Mouse (Mus musculus): ENCODE measurements around the gene Wnt5b. TPM values are rescaled to one million over a fixed set of nuclear protein-coding genes. Genes with fewer than 3 reads are reported as not detected.
A peak's percentile ranks its signal among the peaks of the same experiment; 100 is the strongest.

Wnt5b gene
- total RNA-seq, 2 experiments from 2014 or later, result 3.1 to 3.7 TPM

DNA sequence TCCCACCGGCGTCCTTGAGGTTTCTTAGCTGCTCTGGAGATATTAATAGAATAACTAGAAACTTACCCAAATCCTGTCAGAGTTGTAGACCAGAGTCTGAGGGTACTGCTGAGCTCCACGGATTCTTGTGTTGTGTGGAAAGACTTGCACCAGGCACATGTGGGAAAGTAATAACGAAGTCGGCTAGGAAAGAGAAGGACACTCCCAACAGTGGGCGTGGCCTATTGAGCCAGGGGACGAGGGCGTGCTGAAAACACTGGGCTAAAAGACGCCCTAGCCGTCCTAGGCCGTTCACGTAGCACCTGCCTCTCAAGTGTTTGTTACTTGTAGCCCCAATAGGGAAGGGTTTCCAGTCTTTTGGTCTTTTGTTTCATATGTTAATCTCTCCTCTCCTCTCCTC, 126.8 kb downstream of the Wnt5b start, which contains the start of gene Adipor2:
TSS of gene Adipor2 (minus strand) at position 351 of the 400 bp plus-strand sequence.
- peak; percentile 65 for DNase-seq

DNA sequence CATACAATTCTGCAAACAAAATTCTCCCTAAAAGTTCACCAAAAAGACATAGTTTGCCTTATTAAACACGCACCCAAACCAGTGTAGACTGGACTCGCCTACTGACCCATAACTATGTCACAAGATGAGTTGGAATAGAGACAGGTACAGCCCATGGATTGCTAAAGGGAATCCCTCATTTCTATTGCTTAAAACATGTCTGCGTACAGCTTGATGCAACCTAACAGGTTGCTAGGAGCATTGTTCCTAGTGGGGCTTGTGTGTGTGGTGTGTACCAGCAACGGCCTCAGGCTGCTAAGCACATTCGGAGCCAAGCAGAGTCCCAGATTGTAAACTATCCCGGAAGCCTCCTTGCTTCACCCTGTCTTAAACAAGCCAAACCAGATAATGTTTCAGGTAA, 127.5 kb downstream of the Wnt5b start:
- DNase-seq, result no peak

DNA sequence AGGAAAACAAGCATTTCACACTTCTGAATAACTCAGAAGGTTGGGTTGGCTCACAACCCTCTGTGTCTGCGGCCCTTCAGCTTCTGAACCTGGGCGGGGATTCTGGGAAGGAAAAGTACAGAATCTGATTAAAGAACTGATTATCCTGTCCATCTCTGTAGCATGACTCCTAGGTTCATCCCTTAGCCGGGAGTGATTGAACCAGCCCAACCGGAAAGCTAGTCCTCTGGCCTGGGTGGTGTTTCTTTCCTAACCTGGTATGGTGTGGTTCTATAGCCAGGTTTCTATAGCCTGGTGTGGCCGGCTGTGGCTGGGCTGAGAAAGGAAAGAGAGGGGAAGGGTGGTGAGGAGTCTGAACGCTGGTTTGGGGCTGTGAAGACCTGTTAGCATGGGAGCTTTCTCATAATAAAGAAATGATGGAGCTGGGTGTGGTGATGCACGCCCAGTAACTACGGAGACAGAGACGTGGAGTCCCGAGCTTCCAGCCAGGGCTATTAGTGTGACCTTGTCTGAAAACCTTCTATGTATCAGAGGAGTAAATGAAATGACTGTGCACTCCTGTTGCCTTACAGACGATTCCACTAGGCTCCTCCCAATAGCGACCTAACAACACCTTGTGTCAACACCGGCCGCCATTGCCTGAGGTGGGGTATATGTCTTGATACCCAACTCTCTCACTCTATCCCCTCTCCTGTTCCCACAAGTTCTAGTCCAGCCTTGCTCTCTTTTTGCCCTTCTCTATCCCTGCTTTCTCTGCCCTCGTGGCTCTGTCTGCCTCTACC, 129.7 kb downstream of the Wnt5b start:
- DNase-seq, result no peak

DNA sequence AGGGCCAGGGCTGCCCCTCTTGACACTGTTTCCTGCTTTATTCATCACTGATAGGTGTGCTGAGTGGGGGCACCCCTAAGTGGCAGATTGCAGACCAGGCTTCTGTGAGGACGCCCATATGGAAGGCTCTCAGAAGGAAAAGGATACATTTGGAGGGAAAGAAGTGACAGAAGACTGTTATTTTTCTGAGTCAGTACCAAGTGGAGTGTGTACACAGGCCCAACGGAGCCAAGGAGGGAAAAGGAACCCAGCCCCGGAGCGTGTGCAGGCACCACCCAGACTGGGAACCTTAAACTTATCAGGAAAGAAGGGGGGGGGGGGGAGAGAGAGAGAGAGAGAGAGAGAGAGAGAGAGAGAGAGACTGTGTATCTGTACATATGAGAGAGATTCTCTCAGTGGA, 131.6 kb downstream of the Wnt5b start:
- no peak for DNase-seq

DNA sequence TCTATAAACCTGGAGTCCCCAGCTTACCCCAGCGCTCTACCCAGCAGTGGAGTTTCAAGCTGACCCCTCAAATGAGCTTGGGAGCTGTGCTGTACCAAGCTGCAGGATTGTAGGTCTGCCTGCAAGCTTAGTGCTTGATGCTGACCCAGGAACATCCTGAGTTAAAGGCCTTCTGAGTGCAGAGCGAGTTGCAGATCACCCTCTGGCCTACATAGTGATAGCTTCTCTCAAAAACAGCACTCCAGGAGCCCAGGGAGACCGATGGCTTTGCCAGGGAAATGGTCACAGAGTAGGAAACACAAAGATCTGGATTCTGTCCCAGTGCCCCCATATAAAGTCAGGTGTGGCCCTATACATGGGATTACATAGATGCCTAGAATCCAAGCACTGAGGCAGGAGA, 132.6 kb downstream of the Wnt5b start:
- no peak for DNase-seq

DNA sequence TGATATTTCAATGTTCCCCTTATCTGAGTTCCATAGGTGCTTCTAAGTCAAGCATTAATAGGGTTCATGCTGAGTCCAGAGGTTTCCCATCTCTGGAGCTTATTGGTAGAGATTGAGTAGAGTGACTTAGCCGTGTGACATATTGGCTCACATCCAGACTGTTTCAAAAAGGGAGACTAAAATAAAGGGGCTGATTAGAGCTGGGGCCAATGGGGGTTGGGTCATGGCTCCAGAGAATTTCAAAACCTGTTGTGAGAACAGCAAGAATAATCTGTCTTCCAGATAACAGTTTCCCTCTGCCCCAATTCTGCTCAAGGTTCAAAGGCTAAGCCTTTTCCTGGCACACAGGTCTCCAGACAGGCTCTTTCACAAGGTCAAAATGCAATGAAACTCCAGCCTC, 134.4 kb downstream of the Wnt5b start:
- DNase-seq, result no peak

DNA sequence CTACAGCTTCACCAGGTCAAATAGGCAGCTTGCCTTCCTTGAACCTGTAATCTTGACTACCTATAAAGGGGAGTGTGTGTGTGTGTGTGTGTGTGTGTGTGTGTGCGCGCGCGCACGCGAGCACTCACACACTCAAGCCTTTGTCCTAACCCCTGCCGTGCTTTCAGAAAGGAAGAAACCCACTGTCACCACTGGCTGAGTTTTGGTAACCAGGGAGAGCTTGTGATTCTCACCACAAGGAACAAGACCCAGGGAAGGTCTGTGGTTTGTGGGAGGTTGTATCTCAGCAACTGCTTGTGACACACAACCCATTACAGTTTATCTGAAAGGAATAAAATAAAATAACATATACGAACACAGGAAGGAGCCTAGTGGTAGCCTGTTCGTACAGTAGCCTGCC, 135.6 kb downstream of the Wnt5b start:
- no peak for DNase-seq

DNA sequence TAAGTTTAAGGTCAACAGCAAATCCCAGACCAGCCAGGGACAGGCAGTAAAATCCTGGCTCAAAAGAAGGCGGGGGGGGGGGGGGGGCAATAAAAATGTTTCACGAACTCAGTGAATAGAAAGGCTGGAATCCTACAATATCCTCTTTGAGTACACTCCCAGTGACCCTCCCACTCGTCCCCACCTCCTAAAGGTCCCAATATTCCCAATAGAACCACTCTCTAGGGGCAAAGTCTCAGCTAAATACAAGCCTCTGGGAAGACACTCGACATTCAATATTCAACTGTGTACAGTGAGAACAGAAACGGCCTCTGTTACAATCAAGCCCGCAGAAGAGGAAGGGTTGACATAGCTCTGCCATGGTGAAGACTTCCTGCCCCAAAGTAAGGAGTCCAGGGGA, 136.3 kb downstream of the Wnt5b start:
- no peak for DNase-seq

DNA sequence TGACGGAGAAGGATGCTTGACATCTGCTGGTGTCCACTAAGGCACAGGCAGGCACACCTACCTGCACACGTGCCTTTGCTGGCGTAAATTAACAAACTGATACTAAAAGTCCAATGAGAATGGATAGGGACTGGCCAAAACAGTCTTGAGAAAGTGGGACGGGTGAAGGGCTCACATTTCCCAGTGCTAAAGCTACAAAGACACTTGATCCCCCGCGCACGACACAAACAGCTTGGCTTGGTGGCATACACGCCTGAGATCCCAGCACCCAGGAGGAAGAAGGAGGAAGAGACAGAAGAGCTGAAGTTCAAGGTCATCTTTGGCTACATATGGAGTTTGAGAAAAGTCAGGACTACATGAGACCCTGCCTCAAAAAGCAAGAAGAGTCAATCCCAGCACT, 137.6 kb downstream of the Wnt5b start:
- no peak for DNase-seq

DNA sequence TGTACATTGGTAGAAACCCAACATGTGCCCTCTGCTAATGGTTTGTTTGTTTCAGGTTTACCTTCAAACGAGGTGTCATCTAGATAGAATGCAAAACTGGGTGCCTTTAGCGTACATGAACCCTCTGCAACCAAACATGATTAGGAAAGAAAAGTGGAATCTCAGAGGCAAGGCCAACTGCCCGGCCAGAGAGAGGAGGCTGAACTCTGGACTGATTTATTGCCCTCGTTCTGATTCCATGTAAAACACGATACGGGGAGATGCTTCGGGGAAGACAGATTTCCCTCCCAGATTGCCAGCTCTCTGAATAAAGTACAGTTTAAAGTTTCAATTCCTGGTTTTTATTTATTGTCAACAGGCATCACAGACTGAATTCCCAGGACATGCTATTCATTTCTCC, 138.8 kb downstream of the Wnt5b start:
- DNase-seq, result no peak

DNA sequence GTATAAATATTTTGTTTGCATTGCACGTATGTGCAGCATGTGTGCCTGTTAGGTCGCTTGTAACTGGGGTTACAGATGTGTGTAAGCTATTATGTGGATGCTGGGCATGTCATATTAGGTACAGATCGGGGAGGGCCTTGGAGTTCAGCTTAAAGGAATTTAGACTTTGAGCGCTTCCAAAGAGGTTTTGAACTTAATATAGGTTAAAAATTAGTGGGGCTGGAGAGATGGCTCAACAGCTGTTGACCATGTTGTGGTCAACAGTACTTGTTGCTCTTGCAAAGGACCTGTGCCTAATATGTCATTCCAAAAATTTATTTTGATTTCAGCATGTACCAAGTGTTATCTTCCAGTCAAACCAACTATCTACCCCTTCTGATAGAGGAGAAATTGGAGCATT, 139.3 kb downstream of the Wnt5b start:
- DNase-seq, result no peak

DNA sequence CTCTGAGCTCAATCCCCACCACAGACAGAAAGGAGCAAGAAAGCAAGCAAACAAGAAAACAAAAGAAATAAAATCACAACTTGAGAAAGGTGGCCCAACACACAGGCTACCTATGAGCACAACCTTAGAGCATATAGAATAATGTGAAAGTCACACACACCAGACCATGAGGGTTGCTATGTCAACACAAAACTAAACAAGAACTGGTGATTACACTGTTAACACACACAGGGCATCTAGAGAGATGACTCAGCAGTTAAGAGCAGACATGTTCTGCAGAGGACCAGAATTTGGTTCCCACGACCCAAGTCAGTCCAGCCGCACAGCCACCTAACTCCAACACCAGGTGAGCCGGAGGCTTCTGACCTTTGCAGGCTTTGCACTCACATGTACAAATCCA, 141.2 kb downstream of the Wnt5b start:
- DNase-seq, result no peak

DNA sequence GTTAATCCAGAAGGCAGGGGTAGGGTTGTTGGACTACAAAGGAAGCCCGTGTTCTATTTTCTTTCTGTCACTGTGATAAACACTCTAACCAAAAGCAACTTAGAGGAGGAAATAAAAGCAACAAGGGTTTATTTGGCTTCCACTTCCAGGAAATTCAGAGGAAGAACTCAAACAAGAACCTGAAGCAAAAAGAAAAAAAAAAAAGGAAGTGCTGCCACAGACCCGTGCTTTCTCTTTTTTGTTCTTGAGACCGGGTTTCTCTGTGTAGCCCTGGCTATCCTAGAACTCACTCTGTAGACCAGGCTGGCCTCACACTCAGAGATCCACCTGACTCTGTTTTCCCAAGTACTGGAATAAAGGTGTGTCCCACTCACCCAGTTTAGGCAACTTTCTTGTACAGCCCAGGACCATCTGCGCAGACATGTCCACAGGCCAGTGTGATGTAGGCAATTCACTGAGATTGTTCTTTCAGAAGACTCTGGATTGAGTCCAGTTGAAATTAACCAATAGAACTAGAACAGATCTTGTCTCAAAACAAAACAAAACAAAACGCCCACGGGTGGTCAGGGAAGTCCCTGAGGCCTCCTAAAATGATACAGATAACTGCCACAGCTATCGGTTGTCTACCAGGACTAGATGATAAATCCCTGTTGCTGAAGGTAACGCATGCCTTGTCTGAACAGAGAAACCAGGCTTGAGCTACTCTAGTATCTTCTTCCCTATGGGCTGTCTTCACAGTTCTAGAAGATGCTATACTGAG, 142.4 kb downstream of the Wnt5b start:
- DNase-seq, result no peak

DNA sequence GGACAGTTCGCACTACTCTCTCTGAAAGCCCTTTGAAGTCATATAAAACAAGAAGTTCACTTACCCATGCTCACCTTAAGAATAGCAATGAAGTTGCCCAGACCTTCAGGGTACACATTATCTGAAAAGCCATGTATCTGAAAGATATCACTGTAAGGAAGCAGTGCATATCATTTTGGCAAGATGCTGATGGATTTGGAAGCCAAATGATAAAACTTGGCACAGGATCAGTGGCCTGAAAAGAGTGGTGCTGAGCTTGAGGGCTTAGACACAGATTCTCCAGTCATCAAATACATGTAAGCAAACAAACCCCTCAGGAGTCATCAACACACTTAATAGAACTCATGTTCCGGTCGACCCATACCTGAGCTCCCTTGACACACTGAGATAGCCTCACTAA, 143.5 kb downstream of the Wnt5b start:
- no peak for DNase-seq

DNA sequence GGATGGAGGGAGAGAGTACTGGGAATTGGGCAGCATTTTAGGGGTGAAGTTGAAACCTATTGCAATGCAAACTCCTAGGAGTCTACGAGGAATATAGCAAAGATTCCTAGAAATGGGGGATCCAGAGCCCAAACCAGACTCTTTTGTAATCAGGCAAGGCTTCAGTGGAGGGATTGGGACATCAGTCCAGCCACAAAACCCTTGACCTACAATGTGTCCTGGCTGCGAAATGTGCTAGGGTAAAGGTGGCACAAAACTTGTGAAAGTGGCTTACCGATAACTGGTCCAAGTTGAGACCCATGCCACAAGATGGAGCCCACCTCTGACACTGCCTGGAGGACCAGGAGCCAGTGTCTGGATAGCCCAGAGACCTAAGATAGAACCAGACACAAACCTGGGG, 144.8 kb downstream of the Wnt5b start:
- DNase-seq, result no peak

DNA sequence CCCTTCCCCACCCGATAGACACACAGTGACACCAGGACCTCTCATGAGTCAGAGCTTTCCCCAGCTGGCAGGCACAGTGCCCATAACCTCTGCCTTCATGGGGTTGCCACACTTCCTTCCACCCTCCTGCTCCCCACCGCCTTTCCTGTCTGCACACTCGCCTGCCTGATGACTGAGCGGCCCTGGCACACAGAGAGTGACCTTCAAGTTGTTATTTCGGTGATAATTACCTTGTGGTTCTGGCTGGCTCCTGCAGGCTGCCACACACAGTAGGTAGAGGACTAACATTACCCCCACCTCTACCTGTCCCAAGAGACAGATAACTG, 147.9 kb downstream of the Wnt5b start:
- DNase-seq, result peak; percentile 29

DNA sequence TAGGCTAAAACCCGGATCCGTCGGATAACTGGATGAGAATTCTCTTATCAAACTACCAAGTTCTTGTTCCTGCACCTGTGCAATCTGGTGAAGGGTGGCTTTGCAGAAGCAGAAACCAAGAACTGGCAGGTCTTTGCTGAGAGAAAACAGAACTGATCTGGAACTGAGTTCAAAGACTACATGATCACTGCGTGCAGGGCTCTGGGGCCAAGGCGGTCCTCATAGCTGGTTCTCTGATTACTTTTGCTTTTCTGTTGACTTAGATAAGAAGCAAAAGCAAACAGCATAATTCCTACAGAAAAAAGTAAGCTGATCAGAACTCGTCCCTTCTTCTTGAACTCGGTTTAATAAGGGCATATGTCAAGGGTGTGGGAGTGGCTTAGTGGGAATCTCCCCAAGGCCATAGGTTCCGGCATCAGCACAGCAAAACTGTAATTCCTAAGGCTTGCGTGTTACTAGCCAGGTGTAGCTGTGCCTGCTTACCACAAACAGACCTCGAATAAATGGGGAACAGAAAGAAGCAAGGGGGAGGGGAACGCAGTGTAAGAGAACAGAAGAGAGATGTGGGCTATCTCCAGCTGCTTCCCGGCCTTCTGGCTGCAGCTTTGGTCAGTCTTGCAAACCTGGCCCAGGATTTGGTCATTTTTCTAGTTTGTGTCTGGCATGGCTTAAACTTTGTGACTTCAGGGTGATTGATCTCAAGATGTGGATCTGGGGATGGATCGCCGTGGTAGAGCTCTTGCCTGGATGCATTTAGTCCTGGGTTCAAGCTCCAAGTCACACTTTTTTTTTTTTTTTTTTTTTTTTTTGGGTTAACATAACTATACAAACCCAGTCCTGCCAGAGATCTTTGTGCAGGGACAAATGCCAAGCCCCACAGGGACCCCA, 148.5 kb downstream of the Wnt5b start:
- DNase-seq, result no peak

DNA sequence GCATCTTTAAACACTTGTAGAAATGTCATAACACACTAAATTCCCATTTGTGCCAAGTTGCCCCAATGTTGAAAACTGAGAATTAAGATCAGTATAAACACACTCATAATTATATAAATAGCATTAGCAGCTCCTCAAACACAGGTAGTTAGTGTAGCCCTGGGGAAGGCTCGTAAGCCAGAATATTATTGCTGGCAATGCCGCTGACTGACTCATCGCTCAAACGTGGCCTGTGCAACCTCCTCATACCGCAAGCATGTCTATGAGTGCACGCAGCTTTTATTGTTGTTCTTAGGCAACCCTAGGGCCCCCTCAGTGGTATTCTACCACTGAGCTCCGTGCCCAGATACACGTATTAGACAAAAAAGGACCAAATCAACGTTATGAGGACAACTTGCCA, 151.3 kb downstream of the Wnt5b start:
- DNase-seq, result no peak

DNA sequence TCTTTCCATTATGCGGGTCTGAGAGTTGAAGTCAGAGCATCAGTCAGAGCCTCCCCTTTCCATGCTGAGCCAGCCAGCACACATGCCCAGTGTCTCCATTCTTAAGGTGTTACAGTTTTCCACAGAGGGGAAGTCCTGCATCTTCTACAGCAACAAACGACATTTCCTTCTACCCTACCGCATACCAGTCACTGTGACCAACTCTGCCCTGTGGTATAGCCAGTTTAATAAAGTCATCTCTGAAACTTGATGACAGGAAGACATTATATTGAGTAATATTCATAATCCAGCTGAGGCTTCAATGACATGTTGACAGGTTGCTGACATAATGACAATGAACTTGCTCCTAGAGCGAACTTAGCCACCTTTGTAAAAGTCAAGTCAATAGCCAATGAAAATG, 153.4 kb downstream of the Wnt5b start:
- no peak for DNase-seq

DNA sequence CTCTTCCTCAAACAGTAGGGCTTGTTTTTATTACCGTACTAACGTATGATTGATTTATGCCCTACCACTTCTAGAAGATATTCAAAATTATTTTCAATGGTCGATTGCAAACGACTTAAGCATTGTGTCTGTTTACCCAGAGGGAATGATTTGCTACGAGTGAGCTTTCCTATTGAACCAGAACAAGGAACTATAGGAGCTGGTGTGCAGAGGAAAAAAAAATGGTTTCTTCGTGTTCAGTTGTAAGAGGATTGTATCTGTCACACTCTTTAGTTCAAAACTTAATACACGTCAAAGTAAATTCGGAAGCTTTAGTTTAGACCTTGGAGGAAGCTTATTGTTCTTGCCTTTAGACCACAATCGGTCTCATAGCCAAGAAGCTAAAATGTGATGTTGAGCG, 155.1 kb downstream of the Wnt5b start:
- no peak for DNase-seq

DNA sequence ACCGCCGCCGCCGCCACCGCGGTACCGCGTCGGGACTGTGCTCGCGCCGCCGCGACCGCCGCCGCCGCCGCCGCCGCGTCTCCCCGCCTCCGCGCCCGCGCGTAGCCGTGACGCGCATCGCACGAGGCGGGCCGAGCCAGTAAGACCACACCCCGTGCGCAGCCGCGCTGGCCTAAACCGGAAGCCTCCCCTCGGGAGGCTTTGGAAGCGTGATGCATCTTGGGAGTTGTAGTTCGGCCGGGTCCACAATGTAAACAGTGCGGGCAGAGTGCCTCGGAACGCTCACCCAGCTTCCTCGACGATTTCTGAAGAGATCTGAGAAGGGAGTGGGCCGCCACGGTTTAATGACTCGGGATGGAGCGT, 155.5 kb downstream of the Wnt5b start:
- DNase-seq, result peak; percentile 93

DNA sequence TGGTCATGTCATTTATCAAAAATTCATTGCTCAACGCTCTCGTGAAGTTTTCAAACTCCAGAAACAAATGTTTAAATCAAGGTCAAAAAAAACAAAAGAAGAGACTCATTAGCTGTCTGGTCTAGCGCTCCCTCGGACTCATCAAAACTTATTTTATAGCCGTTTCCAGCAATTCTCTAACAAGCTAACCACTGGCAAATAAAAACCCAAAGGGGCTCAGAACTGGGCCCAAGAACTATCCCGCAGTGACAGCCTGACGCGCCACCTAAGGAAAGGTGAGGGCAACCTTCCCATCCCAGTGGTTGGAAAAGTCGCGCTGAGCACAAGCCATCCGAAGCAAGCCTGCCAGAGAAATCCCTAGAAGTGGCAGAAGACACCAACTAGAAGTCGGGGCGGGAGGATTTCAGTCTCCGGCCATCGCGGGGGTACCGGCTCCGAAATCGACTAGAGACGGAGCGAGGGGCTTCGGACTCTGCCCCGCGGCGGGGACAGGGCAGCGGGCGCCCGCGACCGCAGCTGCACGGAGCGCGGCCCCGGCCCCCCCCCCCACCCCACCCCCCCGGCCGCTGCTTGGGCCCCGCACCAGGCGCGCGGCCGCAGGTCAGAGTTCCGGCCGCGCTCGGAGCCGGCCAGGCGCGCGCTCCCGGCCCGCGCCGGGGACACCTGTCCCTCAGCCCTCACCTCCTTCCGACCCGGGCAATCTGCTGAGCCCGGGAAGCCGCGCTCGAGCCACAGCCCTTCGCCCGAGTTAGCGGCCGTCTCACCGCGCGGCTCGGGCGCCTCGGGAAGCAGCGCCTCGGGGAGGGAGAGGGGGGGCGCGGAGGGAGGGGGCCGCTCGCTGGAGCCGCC, 156.1 kb downstream of the Wnt5b start:
- DNase-seq, result peak; percentile 38
